Mouse (Mus musculus): ENCODE measurements around the gene Mrap. TPM values are rescaled to one million over a fixed set of nuclear protein-coding genes. Genes with fewer than 3 reads are reported as not detected.

Mrap gene
- not detected in 4 replicates for total RNA-seq (2023)

DNA sequence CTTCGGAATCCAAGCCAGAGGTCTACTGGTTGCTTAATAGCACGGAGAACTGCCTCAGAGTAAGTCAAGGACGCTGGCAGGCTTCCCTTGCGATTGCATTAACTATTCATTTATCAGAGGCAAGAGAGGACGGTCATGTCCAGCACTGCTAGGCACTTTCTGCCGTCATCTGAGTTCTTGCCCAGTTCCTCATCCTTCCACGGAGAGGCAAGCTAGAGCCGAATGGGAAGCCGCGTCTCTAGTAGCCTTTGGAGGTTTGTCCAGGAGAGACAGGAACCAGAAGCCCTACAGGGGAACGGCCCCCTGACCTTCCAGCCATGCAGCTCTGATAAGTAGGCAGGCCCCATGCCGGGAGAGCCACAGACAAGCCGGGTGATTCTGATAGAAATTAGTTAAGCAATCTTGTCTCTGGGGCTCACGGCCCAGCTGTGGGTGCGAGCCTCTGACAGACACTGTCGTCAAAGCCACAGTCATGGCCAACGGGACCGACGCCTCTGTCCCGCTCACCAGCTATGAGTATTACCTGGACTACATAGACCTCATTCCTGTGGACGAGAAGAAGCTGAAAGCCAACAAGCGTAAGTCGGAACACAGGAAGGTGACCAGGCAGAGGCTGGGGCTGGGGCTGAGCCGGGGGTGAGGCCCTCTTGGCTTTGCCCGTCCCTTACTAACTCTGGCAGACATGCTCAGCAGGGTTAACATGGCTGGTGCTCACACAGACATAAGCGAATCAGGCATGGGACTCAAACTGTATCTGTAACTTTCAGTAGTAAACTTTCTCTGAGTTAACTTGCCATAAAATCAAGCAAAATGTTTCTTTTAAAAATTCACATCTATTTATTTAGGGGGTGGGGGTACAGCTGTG, at the start of gene Mrap:
Gene Mrap (plus strand): TSS at position 116 of the 865 bp plus-strand sequence.

DNA sequence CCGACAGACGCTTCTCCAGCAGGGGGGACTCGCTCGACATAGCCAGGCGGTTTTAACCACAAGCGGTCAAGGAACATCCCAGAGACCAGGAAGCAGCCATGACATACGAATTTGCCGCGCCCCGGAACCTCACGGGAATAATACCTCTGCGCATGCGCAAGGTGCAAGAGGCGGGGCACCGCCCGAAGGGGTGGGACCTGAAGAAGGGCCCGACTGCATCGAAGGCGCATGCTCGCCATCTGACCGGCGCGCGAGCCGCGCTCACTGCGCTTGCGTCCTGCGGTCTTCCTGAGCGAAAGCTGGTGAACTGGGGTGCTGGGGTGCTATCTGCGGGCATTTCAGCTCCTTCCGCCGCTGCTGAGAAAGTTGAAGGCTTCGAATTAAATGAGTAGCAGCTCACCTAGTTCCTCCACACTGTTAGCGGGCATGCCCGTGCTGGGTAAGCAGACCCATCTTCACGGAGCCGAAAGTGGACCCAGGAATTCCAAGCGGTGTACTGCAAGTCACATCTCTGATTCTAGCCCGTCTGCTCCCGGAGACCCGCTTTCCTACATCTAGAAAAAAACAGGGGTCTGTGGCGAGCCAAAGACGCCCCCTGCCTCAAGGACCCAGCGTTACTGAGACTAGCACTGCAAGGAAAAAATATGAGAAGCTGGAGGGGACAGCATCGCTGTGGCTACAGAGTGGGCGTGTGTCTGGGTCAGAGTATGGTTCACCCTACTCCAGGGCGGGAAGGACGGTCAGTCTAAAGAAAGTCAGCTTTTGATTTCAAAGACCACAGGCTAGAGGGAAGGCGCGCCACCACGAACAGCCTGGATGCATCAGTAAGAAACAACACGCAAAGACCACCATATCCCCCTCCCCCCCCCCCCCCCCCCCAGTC, 10.5 kb upstream of the Mrap start, which contains the start of gene Mis18a:
Gene Mis18a (minus strand): TSS at position 172 of the 883 bp plus-strand sequence.

Other genes starting within 250 kb of the Mrap start
- gene Mis18a, start 10.8 kb upstream of the Mrap start, total RNA-seq (2023): 16.1 to 22.7 TPM (median 17.8 TPM) in 4 replicates
- gene Urb1, start 72.2 kb downstream of the Mrap start, total RNA-seq (2023): 34.6 to 44.2 TPM (median 38.6 TPM) in 4 replicates
- not detected in 4 replicates for gene Eva1c, start 88.5 kb downstream of the Mrap start, total RNA-seq (2023)
- 11.1 to 15.4 TPM (median 11.8 TPM) in 4 replicates for gene Cfap298, start 196.9 kb downstream of the Mrap start, total RNA-seq (2023)

Data from B cell, adult 62 days (primary cell).